ENCODE assay signal across 10 mouse cellular contexts in the genomic region with DNA sequence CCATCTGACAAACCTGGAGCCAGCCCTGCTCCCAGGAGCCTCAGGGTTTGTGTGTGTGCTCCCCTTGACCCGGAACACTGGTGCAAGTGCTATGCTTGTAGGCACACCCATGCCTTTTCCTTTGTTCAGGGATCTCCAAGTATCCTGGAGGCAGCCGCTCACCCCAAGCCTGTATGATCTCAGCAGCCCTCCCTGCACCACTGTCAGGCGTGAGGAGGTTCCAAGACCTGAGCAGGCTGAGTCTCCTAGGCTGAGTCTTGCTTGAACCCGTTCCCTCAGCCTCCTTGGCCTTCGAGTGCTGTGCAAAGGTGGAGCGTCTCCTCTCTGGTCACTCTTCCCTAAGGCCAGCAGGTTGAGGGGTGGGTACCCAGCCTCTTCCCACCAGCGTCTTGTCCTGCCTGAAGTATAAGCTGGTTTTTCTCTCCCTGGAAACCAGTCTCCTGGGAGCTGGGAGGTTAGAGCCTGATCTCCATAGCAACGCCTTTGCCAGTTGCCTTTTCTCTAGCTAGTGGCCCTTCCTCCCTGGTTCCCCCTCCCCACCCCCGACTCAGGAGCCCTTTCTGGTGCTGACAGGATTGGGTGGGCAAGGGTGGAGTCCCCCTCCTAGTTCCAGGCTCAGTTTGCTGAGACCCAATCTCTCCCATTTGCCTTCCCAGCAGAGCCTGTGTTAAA. TPM values are rescaled to one million over a fixed set of nuclear protein-coding genes. Genes with fewer than 3 reads are reported as not detected.
DNase-seq lines count a peak whose midpoint lies in the region; ATAC-seq and TF ChIP-seq lines count a peak whose summit lies in the region.
"Had no signal": no experiment of that assay in that cellular context is flagged by ENCODE, and none has a peak within 500 bp of the region (broad histone marks: within the 10 kb centered on the region; RNA-seq: fewer than 3 reads in every experiment).

No protein-coding gene starts in this region.

- H3K27ac ChIP-seq in kidney, embryonic 15.5 days: no peak overlapping the region
- peak overlapping the region; percentile 52 for H3K27ac ChIP-seq in forebrain, embryonic 11.5 days (ENCODE audit: low read depth, low read length)
- H3K27ac ChIP-seq in limb, embryonic 12.5 days: peak overlapping the region; percentile 12; the same call in 1 of the 2 replicates
- H3K27ac ChIP-seq in olfactory bulb, adult 2 months (ENCODE audit: insufficient read depth, low read depth, low read length): peak overlapping the region; percentile 98

- H3K36me3 ChIP-seq in kidney, embryonic 15.5 days: no peaks in the 10 kb centered on the region
- no peaks in the 10 kb centered on the region for H3K36me3 ChIP-seq in forebrain, embryonic 11.5 days (ENCODE audit: control insufficient read depth, insufficient read depth, low read length)
- H3K36me3 ChIP-seq in limb, embryonic 12.5 days: no peaks in the 10 kb centered on the region

- H3K4me2 ChIP-seq in kidney, embryonic 15.5 days: no peak overlapping the region
- H3K4me2 ChIP-seq in forebrain, embryonic 11.5 days (ENCODE audit: low read depth, low read length, severe bottlenecking): peak overlapping the region; percentile 12
- H3K4me2 ChIP-seq in limb, embryonic 12.5 days: no peak overlapping the region

- H3K27me3 ChIP-seq in kidney, embryonic 15.5 days: peaks cover 33% of the 10 kb centered on the region
- H3K27me3 ChIP-seq in forebrain, embryonic 11.5 days (ENCODE audit: control insufficient read depth, insufficient read depth, low read length): no peaks in the 10 kb centered on the region
- peaks cover 14% of the 10 kb centered on the region; the same call in 1 of the 2 replicates for H3K27me3 ChIP-seq in limb, embryonic 12.5 days

- DNase-seq in kidney, postnatal 36 days: no peak
- DNase-seq in forebrain, embryonic 11.5 days (ENCODE audit: low spot score): peak; percentile 60
- no peak for DNase-seq in gastrocnemius, adult 18-20 months (ENCODE audit: low spot score)
- no peak for DNase-seq in c-Kit-positive CD71-positive TER-119-positive erythroid progenitor cells, embryonic 14.5 days (ENCODE audit: low spot score)
- no peak for DNase-seq in heart, adult 18-20 months
- DNase-seq: cerebellum, adult 8-10 months; lung, adult 18-20 months had no signal

- 42% methylated on average over 9 of the region's 9 CpGs for WGBS in kidney, embryonic 15.5 days
- 9% methylated on average over 9 of the region's 9 CpGs for WGBS in forebrain, embryonic 11.5 days
- WGBS in limb, embryonic 12.5 days: 30% methylated on average over 9 of the region's 9 CpGs
- WGBS in olfactory bulb, adult 2 months: 22% methylated on average over 9 of the region's 9 CpGs

- no peak for TF ChIP-seq POLR2A in olfactory bulb, adult 2 months (IDR thresholded peaks at IDR 0.05; ENCODE audit: insufficient read depth, low read depth, low read length)

- TF ChIP-seq CTCF in olfactory bulb, adult 2 months (IDR thresholded peaks at IDR 0.05; ENCODE audit: insufficient read depth, low read depth, low read length): 0 out of 2 replicates have a peak, but pooled peaks have one; percentile 4

- peaks cover 67% of the 10 kb centered on the region for H3K4me1 ChIP-seq in kidney, embryonic 15.5 days
- peaks cover 50% of the 10 kb centered on the region for H3K4me1 ChIP-seq in forebrain, embryonic 11.5 days (replicated peaks; ENCODE audit: control insufficient read depth, insufficient read depth, low read length)
- H3K4me1 ChIP-seq in limb, embryonic 12.5 days (replicated peaks): peaks cover 64% of the 10 kb centered on the region
- peaks cover 76% of the 10 kb centered on the region for H3K4me1 ChIP-seq in olfactory bulb, adult 2 months (ENCODE audit: control insufficient read depth, insufficient read depth, low read length)

- H3K9ac ChIP-seq in kidney, embryonic 15.5 days: no peak overlapping the region
- peak overlapping the region; percentile 3; the same call in 1 of the 2 replicates for H3K9ac ChIP-seq in forebrain, embryonic 11.5 days (ENCODE audit: low read length)
- peak overlapping the region; percentile 9; the same call in 1 of the 2 replicates for H3K9ac ChIP-seq in limb, embryonic 12.5 days (replicated peaks)

- H3K9me3 ChIP-seq in kidney, embryonic 15.5 days (replicated peaks): no peaks in the 10 kb centered on the region
- no peaks in the 10 kb centered on the region for H3K9me3 ChIP-seq in forebrain, embryonic 11.5 days (ENCODE audit: control insufficient read depth, low read length)
- no peaks in the 10 kb centered on the region for H3K9me3 ChIP-seq in limb, embryonic 12.5 days

- 0 out of 2 replicates have a peak, but pooled peaks have one; percentile 7 for ATAC-seq in kidney, embryonic 15.5 days (replicated peaks; ENCODE audit: low FRiP score)
- ATAC-seq in forebrain, embryonic 11.5 days (replicated peaks; ENCODE audit: low FRiP score): peak; percentile 23
- peak; percentile 27; the same call in 1 of the 2 replicates for ATAC-seq in limb, embryonic 12.5 days (ENCODE audit: insufficient number of reproducible peaks, insufficient read depth, low FRiP score, low TSS enrichment, low read depth)

- H3K4me3 ChIP-seq in kidney, embryonic 15.5 days (replicated peaks): no peak overlapping the region
- H3K4me3 ChIP-seq in forebrain, embryonic 11.5 days (ENCODE audit: low read depth, low read length): no peak overlapping the region
- H3K4me3 ChIP-seq in limb, embryonic 12.5 days (replicated peaks): no peak overlapping the region
- H3K4me3 ChIP-seq in olfactory bulb, adult 2 months (ENCODE audit: insufficient read depth, low read depth, low read length): no peak overlapping the region

RNA-seq across cellular contexts. Expression of a gene that starts 24.0 kb away (rescaled TPM):
- polyA plus RNA-seq in kidney, embryonic 15.5 days (2015; fragmentation: Nextera tagmentation; extraction: Ambion mirVana): 1.4 and 2.2 TPM in 2 replicates
- 0.35 and 0.56 TPM in 2 replicates for polyA plus RNA-seq in forebrain, embryonic 11.5 days (2014; fragmentation: Nextera tagmentation; extraction: Ambion mirVana)
- 0.84 and 1.2 TPM in 2 replicates for polyA plus RNA-seq in limb, embryonic 12.5 days (2016; fragmentation: Nextera tagmentation; extraction: Ambion mirVana)
- polyA plus RNA-seq in olfactory bulb, adult 2 months (2012; ENCODE audit: insufficient read depth, insufficient read length, low replicate concordance, missing spikeins): not detected in 2 replicates
- total RNA-seq in gastrocnemius, adult 18-20 months (2021): 1 to 10 TPM; 1.0 to 1.4 TPM
- 1 to 10 TPM; 2.0 to 3.1 TPM for total RNA-seq in heart, adult 18-20 months (2021)
